Comparison of ENCODE assay signal across 8 mouse cellular contexts in genomic region chr15:88732405-88733020, GRCm38 (mm10). TPM values are rescaled to one million over a fixed set of nuclear protein-coding genes. Genes with fewer than 3 reads are reported as not detected.
DNase-seq lines count a peak whose midpoint lies in the region; ATAC-seq and TF ChIP-seq lines count a peak whose summit lies in the region.

No protein-coding gene starts in this region.

- no peak for ATAC-seq in kidney, embryonic 16.5 days (ENCODE audit: low FRiP score, low TSS enrichment)
- ATAC-seq in hindbrain, embryonic 15.5 days (ENCODE audit: low FRiP score, low read depth) = no peak
- ATAC-seq in midbrain, embryonic 13.5 days = no peak

- H3K36me3 ChIP-seq in kidney, embryonic 16.5 days (ENCODE audit: insufficient read depth, low read length) = peaks cover 24% of the 10 kb centered on the region
- H3K36me3 ChIP-seq in hindbrain, embryonic 15.5 days = peaks cover 23% of the 10 kb centered on the region
- H3K36me3 ChIP-seq in midbrain, embryonic 13.5 days = peaks cover 28% of the 10 kb centered on the region

- WGBS in kidney, embryonic 16.5 days = 12% methylated on average over 15 of the region's 15 CpGs
- 31% methylated on average over 15 of the region's 15 CpGs for WGBS in hindbrain, embryonic 15.5 days
- 31% methylated on average over 15 of the region's 15 CpGs for WGBS in midbrain, embryonic 13.5 days

- no peaks in the 10 kb centered on the region for H3K27me3 ChIP-seq in kidney, embryonic 16.5 days (ENCODE audit: insufficient read depth, low read length)
- H3K27me3 ChIP-seq in hindbrain, embryonic 15.5 days = no peaks in the 10 kb centered on the region
- 0 out of 2 replicates have a peak, but pooled peaks cover 2% of the 10 kb centered on the region for H3K27me3 ChIP-seq in midbrain, embryonic 13.5 days

- H3K4me2 ChIP-seq in kidney, embryonic 16.5 days (replicated peaks; ENCODE audit: low read depth, low read length) = peak overlapping the region; percentile 65
- H3K4me2 ChIP-seq in hindbrain, embryonic 15.5 days = peak overlapping the region; percentile 91
- peak overlapping the region; percentile 99 for H3K4me2 ChIP-seq in midbrain, embryonic 13.5 days (replicated peaks)

- DNase-seq in kidney, adult 8-10 months = no peak
- no peak for DNase-seq in adrenal gland, postnatal 4 days (ENCODE audit: low spot score in 2 of 2)
- no peak for DNase-seq in adrenal gland, adult (ENCODE audit: inconsistent age in 2 of 2, low spot score in 1 of 2)
- DNase-seq in adrenal gland, adult 18-20 months (ENCODE audit: low spot score in 2 of 2) = no peak

- TF ChIP-seq CTCF in bone marrow macrophage, adult 2 months (IDR thresholded peaks at IDR 0.05; ENCODE audit: low read depth, low read length) = no peak

- H3K4me3 ChIP-seq in kidney, embryonic 16.5 days (ENCODE audit: low read length) = peak overlapping the region; percentile 67
- peak overlapping the region; percentile 88 for H3K4me3 ChIP-seq in bone marrow macrophage, adult 2 months (ENCODE audit: insufficient read depth, low read length)
- H3K4me3 ChIP-seq in hindbrain, embryonic 15.5 days = peak overlapping the region; percentile 87
- H3K4me3 ChIP-seq in midbrain, embryonic 13.5 days (replicated peaks) = peak overlapping the region; percentile 99

- peaks cover 17% of the 10 kb centered on the region for H3K4me1 ChIP-seq in kidney, embryonic 16.5 days (ENCODE audit: insufficient read depth, low read length)
- H3K4me1 ChIP-seq in bone marrow macrophage, adult 2 months (ENCODE audit: control insufficient read depth, insufficient read depth, low read length) = peaks cover 18% of the 10 kb centered on the region
- peaks cover 31% of the 10 kb centered on the region for H3K4me1 ChIP-seq in hindbrain, embryonic 15.5 days (replicated peaks)
- peaks cover 34% of the 10 kb centered on the region for H3K4me1 ChIP-seq in midbrain, embryonic 13.5 days (replicated peaks)

- H3K9me3 ChIP-seq in kidney, embryonic 16.5 days (ENCODE audit: low read length) = no peaks in the 10 kb centered on the region
- H3K9me3 ChIP-seq in hindbrain, embryonic 15.5 days = no peaks in the 10 kb centered on the region
- no peaks in the 10 kb centered on the region for H3K9me3 ChIP-seq in midbrain, embryonic 13.5 days

- TF ChIP-seq POLR2A in bone marrow macrophage, adult 2 months (IDR thresholded peaks at IDR 0.05; ENCODE audit: borderline replicate concordance, low read depth, low read length) = no peak

- peak overlapping the region; percentile 84; the same call in 1 of the 2 replicates for H3K27ac ChIP-seq in kidney, embryonic 16.5 days (ENCODE audit: low read length)
- H3K27ac ChIP-seq in bone marrow macrophage, adult 2 months (ENCODE audit: insufficient read depth, low read depth, low read length) = peak overlapping the region; percentile 70
- H3K27ac ChIP-seq in hindbrain, embryonic 15.5 days (replicated peaks) = peak overlapping the region; percentile 86
- H3K27ac ChIP-seq in midbrain, embryonic 13.5 days = 0 out of 2 replicates have a peak overlapping the region, but pooled peaks have one; percentile 90

- peak overlapping the region; percentile 98 for H3K9ac ChIP-seq in kidney, embryonic 16.5 days (replicated peaks; ENCODE audit: low read length)
- H3K9ac ChIP-seq in hindbrain, embryonic 15.5 days = peak overlapping the region; percentile 98
- H3K9ac ChIP-seq in midbrain, embryonic 13.5 days (replicated peaks) = peak overlapping the region; percentile 99

RNA-seq across cellular contexts. Expression of gene Brd1, which starts 1.5 kb away (rescaled TPM):
- polyA plus RNA-seq in kidney, embryonic 16.5 days (2015; fragmentation: Nextera tagmentation; extraction: Ambion mirVana) = 19.1 and 21.1 TPM in 2 replicates
- 42.1 and 44.9 TPM in 2 replicates for polyA plus RNA-seq in bone marrow macrophage, adult 2 months (2012; ENCODE audit: insufficient read depth, insufficient read length, missing spikeins)
- polyA plus RNA-seq in hindbrain, embryonic 15.5 days (2015; fragmentation: Nextera tagmentation; extraction: Ambion mirVana) = 15.0 and 18.7 TPM in 2 replicates
- 26.9 and 29.1 TPM in 2 replicates for polyA plus RNA-seq in midbrain, embryonic 13.5 days (2015; fragmentation: Nextera tagmentation; extraction: Ambion mirVana)
- 10 to 100 TPM; 68.8 to 77.0 TPM for total RNA-seq in adrenal gland, postnatal 4 days (2021)
- total RNA-seq in adrenal gland, adult 18-20 months (2021) = 10 to 100 TPM; 48.0 to 52.7 TPM

RNA-seq across cellular contexts. Expression of gene Zbed4, which starts 18.9 kb away (rescaled TPM):
- polyA plus RNA-seq in kidney, embryonic 16.5 days (2015; fragmentation: Nextera tagmentation; extraction: Ambion mirVana) = 22.0 and 23.1 TPM in 2 replicates
- 18.1 and 20.5 TPM in 2 replicates for polyA plus RNA-seq in bone marrow macrophage, adult 2 months (2012; ENCODE audit: insufficient read depth, insufficient read length, missing spikeins)
- polyA plus RNA-seq in hindbrain, embryonic 15.5 days (2015; fragmentation: Nextera tagmentation; extraction: Ambion mirVana) = 14.6 and 15.0 TPM in 2 replicates
- polyA plus RNA-seq in midbrain, embryonic 13.5 days (2015; fragmentation: Nextera tagmentation; extraction: Ambion mirVana) = 28.0 and 28.7 TPM in 2 replicates
- total RNA-seq in adrenal gland, postnatal 4 days (2021) = 10 to 100 TPM; 11.9 to 15.1 TPM
- total RNA-seq in adrenal gland, adult 18-20 months (2021) = 10 to 100 TPM; 10.9 to 11.1 TPM
